Mouse (Mus musculus) E14TG2a.4 (cell line): ENCODE measurements around the gene Ubac2.

ENCODE experiments used
- CTCF ChIP-seq: conservative IDR thresholded peaks from 2 replicates; pipeline ENCODE4 v1.5.1; 2014; ENCODE audit warnings: low read length
- NANOG ChIP-seq: IDR thresholded peaks from 2 replicates; pipeline ENCODE4 v1.6.1; 2014; ENCODE audit warnings: borderline replicate concordance, low read length, mixed read lengths

DNA sequence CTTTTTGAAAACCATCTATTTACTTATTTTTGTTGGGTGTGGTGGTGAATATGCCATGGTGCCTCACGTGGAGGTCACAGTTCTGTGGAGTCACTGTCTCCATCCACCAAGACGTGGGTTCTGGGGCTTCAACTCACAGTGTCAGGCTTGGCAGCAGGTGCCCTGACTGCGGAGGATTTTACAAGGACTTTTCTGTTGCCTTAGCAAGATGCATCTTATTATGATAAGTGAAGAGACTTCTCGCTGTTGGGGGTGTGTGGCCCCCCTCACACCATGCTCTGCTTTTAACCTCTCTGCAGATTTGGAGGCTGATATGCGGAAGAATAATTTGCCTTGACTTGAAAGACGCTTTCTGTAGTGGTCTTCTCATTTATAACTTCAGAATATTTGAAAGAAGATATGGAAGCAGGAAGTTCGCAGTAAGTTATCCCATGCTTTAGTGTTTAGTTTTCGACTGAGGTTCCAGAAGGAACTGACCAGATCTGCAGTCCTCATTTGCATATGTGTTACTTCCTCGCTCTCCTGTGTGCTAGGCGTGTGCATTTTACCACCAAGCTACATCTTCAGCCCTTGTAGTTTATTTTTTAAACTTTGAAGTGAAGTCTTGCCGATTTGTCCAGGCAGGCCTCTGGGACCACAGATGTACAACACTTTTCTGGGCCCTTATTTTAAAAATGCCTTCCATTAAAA lies 28.7 kb downstream of the Ubac2 start:
- no peak for TF ChIP-seq CTCF
- TF ChIP-seq NANOG = no peak
